32 mouse cellular contexts compared by ENCODE assay signal in genomic region chr9:106130250-106130649, GRCm38 (mm10). TPM values are rescaled to one million over a fixed set of nuclear protein-coding genes. Genes with fewer than 3 reads are reported as not detected.
"Had no signal": no experiment of that assay in that cellular context is flagged by ENCODE, and none has a peak within 500 bp of the region (broad histone marks: within the 10 kb centered on the region; RNA-seq: fewer than 3 reads in every experiment).

No protein-coding gene starts in this region.

- H3K4me3 ChIP-seq: embryonic facial prominence, embryonic 10.5 days; embryonic facial prominence, embryonic 12.5 days; embryonic facial prominence, embryonic 13.5 days; embryonic facial prominence, embryonic 15.5 days; erythroblast, embryonic 14.5 days; forebrain, embryonic 12.5 days; forebrain, embryonic 13.5 days; forebrain, embryonic 15.5 days; gastrocnemius, adult 2 months; heart, adult 2 months had no signal

- H3K4me2 ChIP-seq: embryonic facial prominence, embryonic 12.5 days; embryonic facial prominence, embryonic 13.5 days; embryonic facial prominence, embryonic 15.5 days; forebrain, embryonic 12.5 days; forebrain, embryonic 13.5 days; forebrain, embryonic 15.5 days had no signal

- H3K4me1 ChIP-seq: embryonic facial prominence, embryonic 15.5 days had no signal

- ATAC-seq: forebrain, embryonic 13.5 days; forebrain, embryonic 15.5 days; forebrain, embryonic 16.5 days; forebrain, postnatal 0 days had no signal

- H3K9me3 ChIP-seq: embryonic facial prominence, embryonic 10.5 days; embryonic facial prominence, embryonic 12.5 days; embryonic facial prominence, embryonic 13.5 days; embryonic facial prominence, embryonic 15.5 days; forebrain, embryonic 12.5 days; forebrain, embryonic 13.5 days; forebrain, embryonic 15.5 days had no signal

- DNase-seq: cerebellum, adult 18-20 months; cerebellum, adult 2 months; cerebellum, adult 8-10 months; cerebellum, adult 9-10 months; cerebellum, adult 9-11 months; cerebellum, postnatal 10 days; cerebellum, postnatal 14 days; cerebellum, postnatal 25 days; cerebellum, postnatal 36 days; embryo, embryonic 11 days; forebrain, postnatal 0 days; gastrocnemius, adult 2 months; gastrocnemius, postnatal 10 days; gastrocnemius, postnatal 14 days; gastrocnemius, postnatal 25 days; gastrocnemius, postnatal 36 days; heart, adult 11 months; heart, adult 18-20 months; heart, adult 2 months had no signal

- H3K9ac ChIP-seq: embryonic facial prominence, embryonic 12.5 days; embryonic facial prominence, embryonic 13.5 days; embryonic facial prominence, embryonic 15.5 days; forebrain, embryonic 12.5 days; forebrain, embryonic 13.5 days; forebrain, embryonic 15.5 days; forebrain, postnatal 0 days had no signal

- H3K36me3 ChIP-seq: embryonic facial prominence, embryonic 10.5 days; embryonic facial prominence, embryonic 12.5 days; embryonic facial prominence, embryonic 13.5 days; embryonic facial prominence, embryonic 15.5 days; forebrain, embryonic 12.5 days; forebrain, embryonic 15.5 days had no signal

- H3K27me3 ChIP-seq: embryonic facial prominence, embryonic 12.5 days; embryonic facial prominence, embryonic 13.5 days; embryonic facial prominence, embryonic 15.5 days; forebrain, embryonic 15.5 days had no signal

- H3K27ac ChIP-seq: embryonic facial prominence, embryonic 10.5 days; embryonic facial prominence, embryonic 12.5 days; embryonic facial prominence, embryonic 13.5 days; embryonic facial prominence, embryonic 15.5 days; forebrain, embryonic 12.5 days; forebrain, embryonic 13.5 days; forebrain, embryonic 15.5 days; gastrocnemius, adult 2 months; heart, adult 2 months had no signal

RNA-seq across cellular contexts. Expression of gene Col6a4, which starts 33.7 kb away (rescaled TPM):
- total RNA-seq: common myeloid progenitor, adult 5-6 weeks; gastrocnemius, adult 2 months; gastrocnemius, adult 8-10 months; gastrocnemius, postnatal 25 days; gastrocnemius, postnatal 36 days; granulocyte monocyte progenitor cell, adult 5-6 weeks; heart, adult 2 months had no signal
- polyA plus RNA-seq: embryonic facial prominence, embryonic 11.5 days; erythroblast, embryonic 14.5 days; heart, adult 2 months had no signal
